Mouse (Mus musculus) neutrophil, adult 5-6 weeks (primary cell): ENCODE data around the gene Lnpep. TPM values are rescaled to one million over a fixed set of nuclear protein-coding genes. Genes with fewer than 3 reads are reported as not detected.

Source experiments
- ATAC-seq: fragments of 151-379, 151-347 bp; 2 replicates; pipeline ENCODE4 v1.8.0; 2017; ENCODE audit warnings: mild to moderate bottlenecking, moderate TSS enrichment; ENCODE audit not compliant: insufficient number of reproducible peaks, poor library complexity, low FRiP score, severe bottlenecking; ENCODE audit errors: extremely low read depth
- total RNA-seq: library from RNA; stranded (forward); fragments of 200-1000 nt; gene quantifications from 2 replicates; pipeline ENCODE4 v1.2.3, GENCODE M21; 2017

The Lnpep gene
- total RNA-seq, 1 experiment from 2014 or later = 143 TPM

- ATAC-seq = no peak
Measured at GRCm38 (mm10) chr17:17617440-17618204, 7.2 kb downstream of the Lnpep start.

DNA sequence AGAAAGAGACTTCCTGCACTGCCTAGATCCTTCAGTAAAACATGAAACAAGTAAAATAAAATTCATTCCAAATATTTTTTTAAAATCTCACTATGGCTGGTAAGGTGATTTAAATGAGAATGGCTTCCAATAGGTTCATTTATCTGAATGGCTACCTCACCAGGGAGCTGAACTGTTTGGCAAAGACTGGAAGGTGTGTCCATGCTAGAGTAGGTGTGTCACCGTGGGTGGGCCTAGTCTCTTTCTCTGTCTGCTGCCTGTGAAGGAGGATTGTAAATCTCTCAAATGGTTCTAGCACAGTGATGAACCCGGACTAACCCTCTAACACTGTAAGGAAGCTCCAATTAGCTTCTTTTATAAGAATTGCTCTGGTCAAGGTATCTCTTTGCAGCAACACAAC lies 12.5 kb downstream of the Lnpep start:
- ATAC-seq = no peak

DNA sequence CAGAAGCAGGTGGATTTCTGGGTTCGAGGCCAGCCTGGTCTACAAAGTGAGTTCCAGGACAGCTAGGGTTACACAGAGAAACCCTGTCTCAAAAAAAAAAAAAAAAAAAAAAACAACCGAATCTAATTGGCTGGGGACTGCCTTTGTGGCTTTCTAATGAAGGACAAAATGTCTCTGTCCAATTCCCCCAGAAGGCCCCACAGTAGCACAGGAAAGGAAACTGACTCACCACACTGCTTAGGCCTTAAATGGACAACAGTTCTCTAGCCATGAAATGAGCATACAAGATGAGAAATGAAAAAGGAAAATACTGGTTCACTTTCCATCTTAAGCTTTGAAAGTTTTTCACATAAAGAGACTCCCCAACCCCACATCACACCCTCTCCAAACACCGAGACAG lies 15.3 kb downstream of the Lnpep start:
- ATAC-seq = no peak

DNA sequence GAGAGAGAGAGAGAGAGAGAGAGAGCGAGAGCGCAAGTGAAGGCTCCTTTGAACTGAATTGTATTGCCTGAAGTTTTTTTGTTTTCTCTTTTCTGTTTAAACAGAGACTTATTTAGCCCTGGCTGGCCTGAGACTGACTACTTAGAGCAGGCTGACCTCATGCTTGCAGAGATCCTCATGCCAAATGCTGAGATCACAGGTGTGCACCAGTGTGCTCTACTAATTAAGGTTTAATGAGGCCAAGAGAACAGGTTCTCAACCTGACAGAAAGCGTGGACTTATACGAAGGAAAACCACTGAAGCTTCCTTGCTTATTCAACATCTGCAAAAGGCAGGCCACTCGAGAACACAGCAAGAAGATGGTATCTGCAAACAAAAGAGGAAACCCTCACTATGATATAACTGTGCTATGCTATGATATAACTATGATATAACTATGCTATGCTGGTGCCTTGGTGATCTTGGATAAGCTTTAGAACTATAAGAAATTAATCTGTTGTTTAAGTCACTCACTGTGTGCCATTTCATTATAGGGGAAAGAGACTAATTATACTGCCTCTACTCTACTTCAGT lies 16.3 kb downstream of the Lnpep start:
- no peak for ATAC-seq

GRCm38 (mm10) chr17:17604554-17604953 lies 20.3 kb downstream of the Lnpep start:
- ATAC-seq = no peak

DNA sequence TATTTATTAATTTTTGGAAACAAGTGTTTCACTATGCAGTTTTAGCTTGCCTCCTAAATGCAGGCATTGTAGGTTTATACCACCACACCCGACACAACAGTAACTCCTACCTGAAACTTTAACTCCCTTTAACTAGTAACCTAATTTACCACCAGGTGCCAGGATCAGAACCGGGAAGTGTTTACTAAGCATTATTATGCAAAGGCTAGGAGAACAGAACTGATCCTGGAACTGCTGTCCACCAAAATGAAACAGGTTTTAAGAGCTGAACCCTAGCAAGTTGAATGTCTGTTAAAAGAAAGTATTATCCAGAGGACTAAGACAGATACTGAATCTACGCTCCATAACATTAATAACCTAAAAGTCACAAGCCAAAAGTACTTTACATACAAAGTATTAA lies 21.2 kb downstream of the Lnpep start:
- no peak for ATAC-seq

DNA sequence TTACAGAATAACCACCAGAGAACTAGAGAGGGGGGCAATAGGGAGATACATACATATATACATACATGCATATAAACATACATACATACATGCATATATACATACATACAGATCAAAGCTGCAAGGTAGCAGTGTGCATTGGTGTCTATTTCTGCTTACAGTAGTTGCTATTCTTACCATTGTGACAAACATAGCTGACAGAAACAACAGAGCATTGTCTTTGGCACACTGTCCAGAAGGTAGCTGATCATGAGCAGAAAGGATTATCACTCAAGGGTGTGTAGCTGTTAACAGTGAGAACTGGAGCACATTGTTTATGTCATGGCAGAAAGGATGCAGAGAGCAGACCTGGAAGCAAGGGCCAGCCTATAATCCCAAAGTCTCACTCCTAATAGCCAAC lies 22.1 kb downstream of the Lnpep start:
- no peak for ATAC-seq

DNA sequence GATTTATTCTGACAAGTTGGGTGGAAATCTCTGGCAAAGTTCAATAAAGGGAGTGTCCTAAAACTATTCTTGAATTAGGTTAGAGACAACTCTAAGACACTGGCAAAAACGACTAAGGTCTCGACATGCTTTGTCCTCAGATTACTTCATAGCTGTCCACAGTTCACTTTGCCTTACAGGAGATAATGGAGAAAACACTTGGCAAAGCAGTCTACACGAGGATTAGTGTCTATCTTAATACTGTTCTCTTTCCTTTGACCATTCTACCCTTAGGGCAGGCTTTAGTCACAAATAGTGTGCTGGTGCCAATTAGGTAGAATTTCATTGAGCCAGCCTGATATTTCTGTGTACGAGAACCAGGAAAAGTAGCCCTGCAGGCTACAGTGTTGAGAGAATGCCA lies 22.5 kb downstream of the Lnpep start:
- no peak for ATAC-seq

- peak; percentile 54; the same call in 1 of the 2 replicates for ATAC-seq
Measured at GRCm38 (mm10) chr17:17600804-17601252, 24.0 kb downstream of the Lnpep start.

- peak; percentile 81 for ATAC-seq
Measured at GRCm38 (mm10) chr17:17600001-17600400, 24.8 kb downstream of the Lnpep start.

GRCm38 (mm10) chr17:17598355-17598754 lies 26.5 kb downstream of the Lnpep start:
- ATAC-seq = no peak

DNA sequence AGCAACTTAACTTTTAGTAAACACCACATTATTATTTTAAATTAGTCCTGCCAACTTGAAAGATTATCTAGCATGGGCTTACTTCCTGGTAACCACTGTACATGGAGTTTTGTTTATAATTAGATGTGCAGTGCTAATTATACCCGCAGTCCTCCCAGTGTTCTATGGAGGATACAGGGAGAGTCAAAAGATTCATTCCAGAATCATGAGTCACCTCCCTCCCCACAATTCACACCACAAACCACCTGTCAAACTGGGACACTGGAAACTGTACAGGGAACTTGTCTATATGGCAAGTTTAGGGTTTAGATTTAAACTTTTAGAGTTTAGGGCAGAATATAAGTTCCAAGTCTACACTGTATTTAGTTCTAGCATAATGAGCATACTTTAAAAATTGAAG lies 31.9 kb downstream of the Lnpep start:
- ATAC-seq = no peak

- peak; percentile 94 for ATAC-seq
Measured at GRCm38 (mm10) chr17:17587333-17588047, 37.4 kb downstream of the Lnpep start.

GRCm38 (mm10) chr17:17585115-17585514 lies 39.7 kb downstream of the Lnpep start:
- ATAC-seq = peak; percentile 30; the same call in 1 of the 2 replicates

- peak; percentile 23; the same call in 1 of the 2 replicates for ATAC-seq
Measured at GRCm38 (mm10) chr17:17583896-17584295, 41.0 kb downstream of the Lnpep start.

DNA sequence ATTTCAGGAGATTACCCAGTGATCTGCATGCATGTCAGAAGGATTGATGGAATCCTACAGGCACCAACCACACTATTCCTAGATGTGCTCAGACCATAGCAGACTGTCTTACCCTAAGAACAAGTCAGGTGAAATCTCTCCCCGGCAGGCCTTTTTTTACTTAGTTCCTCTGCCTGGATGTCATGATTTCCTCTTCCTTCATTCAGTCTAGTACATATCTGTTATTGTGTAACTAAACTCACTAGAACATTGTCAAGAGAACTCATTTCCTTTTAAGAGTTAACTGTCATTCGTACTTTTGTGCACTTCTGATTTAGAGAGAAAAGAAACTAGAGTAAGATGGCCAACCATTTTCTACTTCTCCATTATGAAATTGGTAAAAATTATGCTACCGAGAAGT lies 43.6 kb downstream of the Lnpep start:
- peak; percentile 55 for ATAC-seq

DNA sequence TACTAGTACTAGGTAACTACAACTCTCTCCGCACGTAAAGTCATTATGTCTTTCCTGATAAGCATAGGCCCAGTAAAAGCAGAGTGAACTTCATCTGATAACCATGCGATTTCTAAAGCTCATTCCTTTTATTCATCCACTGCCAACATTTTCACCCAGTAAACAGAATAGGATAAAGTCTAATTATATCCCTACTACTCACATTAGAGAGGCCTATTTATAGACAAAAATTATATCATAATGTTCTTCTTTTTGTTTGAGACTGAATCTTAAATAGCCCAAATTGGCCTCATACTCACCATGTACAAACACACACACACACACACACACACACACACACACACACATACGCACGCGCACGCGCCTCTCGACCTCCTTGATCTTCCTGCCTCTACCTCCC lies 48.5 kb downstream of the Lnpep start:
- no peak for ATAC-seq

DNA sequence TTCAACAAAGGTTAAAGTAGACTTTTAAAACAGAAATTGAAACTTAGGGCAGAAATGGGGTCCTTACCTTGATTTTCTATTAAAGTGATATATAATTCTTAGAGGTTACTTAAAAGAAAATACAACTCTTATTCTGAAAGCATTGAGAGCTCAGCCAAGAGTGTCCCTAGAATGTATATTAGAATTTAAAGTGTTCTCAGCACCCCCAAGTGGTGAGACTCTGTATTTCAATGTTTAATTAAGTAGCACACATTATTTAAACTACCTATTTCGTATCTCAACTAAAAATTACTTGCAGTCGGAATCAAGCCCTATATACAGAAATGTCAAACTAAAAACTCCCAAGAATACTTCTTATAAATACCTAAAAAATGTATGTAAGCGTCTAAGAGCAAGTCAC lies 57.8 kb downstream of the Lnpep start:
- peak; percentile 86; the same call in 1 of the 2 replicates for ATAC-seq

- no peak for ATAC-seq
Measured at GRCm38 (mm10) chr17:17548958-17549357, 75.9 kb downstream of the Lnpep start.

DNA sequence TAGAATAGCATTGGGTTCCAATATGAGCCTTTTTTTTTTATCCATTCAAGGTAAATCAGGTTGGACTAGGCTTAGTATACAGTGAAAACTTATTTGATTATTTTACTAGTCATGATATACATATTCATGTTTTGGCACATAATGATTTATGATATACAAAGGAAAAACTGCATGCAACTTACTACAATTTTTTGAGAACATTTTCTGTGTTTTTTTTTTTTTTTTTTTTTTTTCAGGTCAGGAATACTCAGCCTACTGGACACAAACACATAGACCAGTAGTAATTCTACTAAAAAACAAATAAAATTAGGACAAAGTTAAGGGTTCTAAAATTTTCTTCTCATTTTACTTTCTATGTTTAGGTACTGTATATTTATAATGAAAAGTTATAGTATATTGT lies 93.5 kb downstream of the Lnpep start:
- no peak for ATAC-seq
